Mouse (Mus musculus) NIH3T3 (cell line): ENCODE data around the gene Hsf2bp.

Experiments used
- DNase-seq: peaks from one replicate; pipeline ENCODE4 v3.0.0-alpha.2; 2012; ENCODE audit warnings: low read depth

Gene Hsf2bp

DNA sequence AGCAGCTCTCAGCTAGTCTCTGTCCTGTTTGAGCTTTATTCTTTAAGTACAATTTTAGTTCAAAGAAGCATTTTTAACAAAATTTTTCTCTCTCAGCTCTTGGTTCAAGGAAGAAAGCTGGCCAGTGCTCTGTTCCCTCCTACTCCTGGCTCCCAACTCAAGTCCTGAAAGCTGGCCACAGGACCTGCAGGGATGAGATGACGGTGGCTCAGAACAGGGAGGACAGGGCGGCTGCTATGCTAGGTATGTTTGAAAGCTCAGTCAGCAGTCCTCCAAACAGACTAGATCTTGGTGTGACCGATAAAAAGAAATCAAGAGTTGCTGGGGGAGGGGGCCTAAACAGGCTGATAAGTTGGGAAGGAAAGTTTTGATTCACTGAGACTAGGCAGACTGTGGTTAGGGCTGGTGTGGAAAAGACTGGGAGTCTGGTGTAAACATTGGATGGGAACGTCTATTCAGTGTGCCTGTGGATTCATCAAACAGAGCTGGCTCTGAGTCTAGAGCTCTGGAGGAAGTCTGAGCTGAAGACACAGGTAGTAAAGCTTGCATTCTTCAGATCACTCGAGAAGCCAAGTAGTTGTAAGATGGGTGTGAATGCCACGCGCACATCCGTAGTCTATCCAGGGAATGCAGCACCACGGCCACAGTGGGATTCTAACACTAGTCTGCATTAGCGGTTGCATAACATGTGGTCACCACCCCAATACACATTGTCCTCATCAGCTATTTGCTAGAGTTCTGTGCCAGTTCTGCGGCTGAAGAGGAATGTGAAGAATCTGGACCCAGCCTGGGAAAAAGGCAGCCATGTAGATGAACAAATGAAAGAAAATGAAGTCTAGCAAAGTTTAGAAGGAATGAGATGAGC, 53.6 kb downstream of the Hsf2bp start:
- DNase-seq, result peak; percentile 92

DNA sequence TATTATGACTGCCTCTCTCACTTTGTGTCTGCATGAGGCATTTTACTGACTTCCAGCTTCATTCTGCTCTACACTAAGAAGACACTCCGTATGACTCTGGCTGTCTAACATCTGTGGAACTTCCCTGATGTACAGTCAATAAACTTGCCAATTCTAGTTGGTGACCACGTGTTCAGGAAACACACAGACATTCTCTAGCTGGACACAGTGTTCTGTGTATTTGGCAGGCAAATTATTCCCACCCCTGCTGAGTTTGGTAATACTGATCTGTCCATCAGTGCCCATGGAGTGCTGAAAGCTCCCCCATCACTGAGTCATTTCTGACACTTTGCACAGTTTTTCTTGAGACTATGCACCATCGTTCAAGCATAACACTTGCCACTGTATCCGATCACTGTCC, 56.3 kb downstream of the Hsf2bp start:
- DNase-seq, result peak; percentile 88

DNA sequence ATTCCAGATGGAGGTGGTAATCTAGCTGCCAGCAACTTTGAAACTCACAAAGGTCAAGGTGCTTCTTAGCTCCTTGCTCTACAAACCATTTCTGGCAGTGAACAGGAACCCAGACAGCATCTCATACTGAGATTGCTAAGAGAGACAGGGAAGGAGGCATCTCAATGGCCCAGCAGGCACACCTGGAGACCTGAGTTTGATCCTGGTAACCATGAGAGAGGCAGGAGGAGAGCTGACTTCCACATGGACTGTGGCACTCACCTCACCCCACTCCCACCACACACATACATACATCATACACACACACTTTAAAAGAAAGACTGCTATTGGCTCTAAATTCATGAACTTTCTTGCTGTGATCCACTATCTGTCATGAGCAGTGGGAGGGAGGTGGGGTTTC, 59.0 kb downstream of the Hsf2bp start:
- no peak for DNase-seq

DNA sequence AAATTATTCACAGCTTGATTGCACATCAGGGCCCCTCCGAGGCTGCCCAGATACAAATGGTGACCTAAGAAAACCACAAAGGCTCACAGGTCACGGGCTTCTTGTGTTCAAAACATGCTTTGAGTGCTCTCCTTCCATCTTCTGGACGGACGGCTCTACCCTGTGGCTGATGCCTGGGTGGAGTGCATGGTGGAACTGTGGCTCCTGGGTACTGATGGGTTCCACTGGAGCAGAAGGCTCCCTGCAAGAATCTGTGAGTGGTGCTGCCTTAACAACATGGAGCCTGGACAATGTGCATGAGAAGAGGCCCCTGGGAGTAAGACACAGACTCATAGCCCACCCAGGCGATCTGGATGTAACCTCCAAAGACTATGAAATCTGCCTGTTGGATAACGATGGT, 59.6 kb downstream of the Hsf2bp start:
- DNase-seq, result no peak

DNA sequence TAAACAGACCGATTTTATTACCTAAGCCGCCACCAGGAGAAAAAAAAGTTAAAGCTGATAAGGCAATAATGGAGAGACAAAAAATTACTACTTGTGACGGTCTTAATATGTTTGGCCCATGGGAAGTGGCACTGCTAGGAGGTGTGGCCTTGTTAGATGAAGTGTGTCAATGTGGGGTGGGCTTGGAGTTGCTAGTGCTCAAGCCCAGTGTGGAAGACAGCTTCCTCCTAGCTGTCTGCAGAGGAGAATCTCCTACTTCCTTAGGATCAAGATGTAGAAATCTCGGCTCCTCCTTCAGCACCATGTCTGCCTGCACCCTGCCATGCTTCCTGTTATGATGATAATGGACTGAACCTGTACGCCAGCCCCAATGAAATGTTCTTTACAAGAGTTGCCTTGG, 61.5 kb downstream of the Hsf2bp start:
- DNase-seq, result no peak

DNA sequence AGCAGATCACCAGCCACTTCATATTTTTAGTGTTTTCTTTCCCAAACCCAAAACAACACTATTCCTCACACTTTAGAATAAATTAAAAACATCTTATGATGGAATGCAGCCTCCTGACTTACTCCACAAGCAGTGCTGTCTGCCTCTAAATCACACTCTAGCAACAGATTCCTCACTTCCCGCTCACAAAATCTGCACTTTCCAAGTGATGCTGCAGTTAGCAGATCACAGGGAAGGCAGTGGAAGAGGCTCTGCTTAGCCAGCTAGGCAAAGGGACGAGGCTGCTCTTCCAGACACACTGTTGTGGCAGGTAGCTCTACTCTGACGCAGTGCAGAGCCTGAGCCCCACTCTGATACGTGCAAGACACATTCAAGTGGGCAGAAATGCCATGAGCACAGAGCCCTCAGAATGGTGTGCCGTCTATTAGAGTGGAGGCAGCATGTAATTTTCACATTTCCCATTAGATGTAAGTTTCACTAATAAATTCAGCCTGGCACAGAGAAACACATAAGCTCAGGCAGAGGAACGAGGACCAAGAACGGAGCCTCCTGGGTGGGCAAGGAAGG, 62.4 kb downstream of the Hsf2bp start:
- DNase-seq, result peak; percentile 45

DNA sequence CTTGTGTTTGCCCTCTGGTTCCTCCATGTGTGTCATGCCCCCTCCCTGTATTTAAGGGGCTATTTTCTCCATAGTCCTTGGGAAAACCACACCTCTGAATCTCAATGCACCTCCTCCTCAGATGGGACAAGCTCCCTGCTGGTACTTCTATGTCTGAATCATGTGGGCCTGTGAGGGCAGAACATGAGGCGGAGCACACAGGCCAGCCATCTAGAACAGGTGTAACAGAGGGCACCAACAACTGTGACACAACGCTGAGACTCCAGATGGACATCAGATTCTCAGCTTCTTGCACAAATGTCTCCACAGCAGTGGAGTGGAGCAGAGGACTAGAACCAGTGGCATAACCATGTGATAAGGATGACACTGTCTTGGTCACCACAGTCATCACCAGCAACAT, 65.3 kb downstream of the Hsf2bp start:
- no peak for DNase-seq

DNA sequence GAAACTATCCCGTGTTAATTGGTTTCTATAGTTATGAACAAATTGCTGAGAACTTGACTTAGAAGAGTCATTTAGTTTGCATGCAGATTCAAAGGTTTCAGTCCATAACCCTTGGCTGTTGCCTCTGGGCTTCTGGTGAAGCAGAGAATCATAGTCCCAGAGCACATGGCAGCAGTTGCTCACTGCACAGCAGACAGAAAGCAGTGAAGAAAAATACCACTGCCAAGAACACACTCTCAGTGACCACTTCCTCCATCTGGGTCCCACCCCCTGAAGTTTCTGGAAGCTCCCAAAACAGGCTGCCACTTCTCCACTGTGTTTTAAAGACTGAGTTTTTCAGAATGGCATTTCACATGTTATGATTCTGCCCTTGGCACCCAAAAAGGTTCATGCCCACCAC, 67.3 kb downstream of the Hsf2bp start:
- no peak for DNase-seq

DNA sequence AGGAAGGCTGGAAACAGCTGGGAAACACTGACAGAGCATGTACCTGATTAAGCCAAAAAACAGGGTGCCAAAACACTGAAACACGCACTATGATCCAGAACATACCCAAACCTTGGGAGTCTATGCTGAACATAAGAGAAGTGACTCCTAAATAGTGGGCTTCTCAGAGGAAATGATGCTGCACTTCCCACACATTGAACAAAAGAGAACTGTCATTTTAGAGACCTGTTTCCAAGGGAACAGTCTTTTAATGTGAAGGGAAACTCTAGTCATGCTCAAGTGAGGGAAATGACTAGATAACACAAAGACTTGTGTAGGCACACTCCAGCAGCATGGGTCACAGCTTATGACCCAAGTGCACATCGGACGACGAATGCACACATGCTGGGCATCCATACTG, 68.8 kb downstream of the Hsf2bp start:
- no peak for DNase-seq

DNA sequence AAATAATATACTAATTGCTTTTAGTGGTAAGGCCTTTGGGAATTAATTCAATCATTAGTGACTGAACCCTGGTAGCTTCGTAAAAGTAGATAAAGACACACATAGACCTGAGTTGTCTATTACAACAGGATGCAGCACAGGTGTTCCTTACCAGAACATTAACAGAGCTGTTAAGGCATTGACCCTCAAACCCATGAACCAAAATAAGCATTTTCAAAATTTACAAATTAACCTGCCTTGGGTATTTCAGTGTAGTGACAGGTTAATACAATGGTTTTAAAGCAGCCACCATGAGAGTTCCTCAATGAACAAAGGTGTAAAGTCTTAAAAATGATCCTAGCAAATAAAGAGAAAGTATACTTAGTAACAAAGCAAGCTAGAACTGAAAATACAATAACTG, 69.6 kb downstream of the Hsf2bp start:
- DNase-seq, result no peak

DNA sequence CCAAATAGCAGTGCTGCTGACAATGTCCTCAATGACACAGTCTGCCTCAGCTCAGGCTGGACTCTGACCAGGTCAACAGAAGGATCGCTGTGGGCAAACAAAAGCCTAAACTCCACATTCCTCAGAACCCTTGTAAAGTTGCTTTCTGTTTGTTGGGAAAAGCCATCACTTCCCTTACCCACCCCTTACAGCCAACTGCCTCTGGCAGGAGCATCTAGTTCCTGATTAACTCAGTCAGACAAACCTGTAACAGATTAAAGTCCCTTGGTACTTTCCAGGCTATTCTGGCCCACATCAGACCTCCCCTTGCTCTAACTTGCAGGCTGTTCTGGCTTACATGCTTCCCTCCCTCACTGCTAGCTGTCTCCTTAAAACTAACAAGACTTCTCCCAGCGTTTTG, 70.5 kb downstream of the Hsf2bp start:
- peak; percentile 93 for DNase-seq

DNA sequence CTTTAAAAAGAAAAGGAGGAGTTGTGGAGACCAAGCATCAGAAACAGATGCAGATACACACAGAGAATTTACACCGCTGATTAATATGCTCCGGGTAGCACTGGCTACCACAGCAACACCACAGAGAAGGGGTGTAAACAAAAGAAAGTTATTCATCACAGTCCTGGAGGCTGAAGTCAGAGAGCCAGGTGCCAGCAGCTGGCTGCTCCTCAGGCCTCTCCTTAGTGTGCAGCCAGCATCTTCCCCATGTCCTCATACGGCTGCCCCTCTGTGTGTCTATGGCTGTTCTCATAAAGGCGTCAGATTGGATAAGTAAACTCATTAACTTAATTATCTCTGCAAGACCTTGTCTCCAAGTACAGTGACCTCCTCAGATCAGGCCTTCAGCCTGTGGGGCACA, 73.2 kb downstream of the Hsf2bp start:
- peak; percentile 37 for DNase-seq

DNA sequence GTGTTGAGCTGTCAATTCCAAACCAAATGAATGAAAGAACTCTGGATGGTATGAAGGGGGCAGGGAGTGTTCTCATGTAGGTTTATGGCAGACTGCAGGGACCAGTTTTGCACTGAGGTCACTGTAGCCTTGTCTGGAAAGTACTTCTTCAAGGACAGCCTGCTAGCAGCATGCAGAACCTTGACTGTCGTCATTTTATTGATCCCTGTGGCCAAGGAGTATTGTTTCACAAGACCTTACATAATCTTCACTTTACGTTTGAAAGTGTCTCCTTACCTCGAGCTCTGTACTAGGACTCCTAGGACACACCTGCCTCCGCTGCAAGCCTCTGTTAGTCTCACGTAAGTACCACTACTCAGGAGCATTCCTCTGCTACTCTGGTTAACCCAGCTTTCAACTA, 73.9 kb downstream of the Hsf2bp start:
- DNase-seq, result no peak

DNA sequence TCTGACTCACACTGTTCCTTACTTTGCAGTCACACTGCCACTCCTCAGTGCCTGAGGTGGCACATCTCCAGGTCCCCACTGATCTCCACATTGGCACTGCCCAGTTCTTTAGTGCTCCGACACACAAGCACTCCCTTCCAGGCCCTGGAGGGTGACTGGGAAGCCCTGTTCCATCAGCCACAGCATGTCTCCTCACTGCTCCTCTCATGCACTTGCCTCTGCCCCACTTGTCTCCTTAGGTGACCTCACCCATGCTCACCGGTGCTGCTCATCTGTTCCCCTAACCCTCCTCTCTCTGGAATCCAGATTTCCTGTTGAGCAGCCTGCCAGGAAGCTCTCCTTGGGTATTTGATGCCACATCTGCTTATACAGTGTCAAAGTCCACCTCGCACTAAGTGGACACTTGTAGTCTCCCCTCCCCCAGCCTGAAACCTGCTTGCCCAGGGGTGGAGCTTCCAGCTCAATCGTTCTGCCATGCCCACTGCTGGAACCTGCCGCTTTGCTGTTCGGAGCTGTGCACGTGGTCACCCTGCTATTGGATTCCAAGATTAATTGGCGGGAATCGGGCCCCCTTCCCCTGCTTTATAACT, 81.5 kb downstream of the Hsf2bp start:
- DNase-seq, result no peak

DNA sequence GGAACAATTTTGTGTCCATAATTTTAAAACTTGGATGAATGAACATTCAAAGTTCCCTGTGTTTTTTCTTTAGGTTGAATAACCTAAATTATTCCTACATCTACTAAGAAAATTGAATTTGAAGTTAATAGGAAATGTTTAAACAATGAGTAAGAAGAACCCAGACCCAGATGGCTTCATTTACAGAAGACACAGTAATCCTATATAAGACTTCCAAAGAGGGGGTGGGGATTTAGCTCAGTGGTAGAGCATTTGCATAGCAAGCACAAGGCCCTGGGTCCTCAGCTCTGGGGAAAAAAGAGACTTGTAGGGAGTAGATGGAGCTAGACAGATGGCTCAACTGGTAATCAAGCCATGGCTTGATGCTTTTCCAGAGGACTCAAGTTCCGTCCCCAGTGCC, 87.1 kb downstream of the Hsf2bp start:
- DNase-seq, result peak; percentile 61

DNA sequence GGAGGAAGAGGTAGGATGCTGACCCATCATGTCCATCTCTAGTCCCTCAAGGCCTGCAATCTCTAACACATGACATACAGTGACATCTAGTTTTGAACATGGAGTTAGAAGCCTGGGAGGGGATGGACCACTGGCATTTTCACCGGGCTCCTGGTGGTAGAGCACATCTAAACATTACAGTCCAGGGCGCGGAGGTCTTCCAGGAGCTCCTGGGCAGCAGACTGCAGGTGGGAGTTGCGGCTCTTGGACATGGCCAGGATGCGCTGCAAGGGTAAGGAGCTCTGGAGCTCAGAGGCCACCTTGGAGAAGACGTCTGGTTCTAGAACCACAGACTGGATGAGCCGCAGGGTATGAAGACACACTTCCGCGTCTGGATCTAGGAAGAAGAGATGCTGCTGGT, 89.7 kb downstream of the Hsf2bp start:
- DNase-seq, result no peak

DNA sequence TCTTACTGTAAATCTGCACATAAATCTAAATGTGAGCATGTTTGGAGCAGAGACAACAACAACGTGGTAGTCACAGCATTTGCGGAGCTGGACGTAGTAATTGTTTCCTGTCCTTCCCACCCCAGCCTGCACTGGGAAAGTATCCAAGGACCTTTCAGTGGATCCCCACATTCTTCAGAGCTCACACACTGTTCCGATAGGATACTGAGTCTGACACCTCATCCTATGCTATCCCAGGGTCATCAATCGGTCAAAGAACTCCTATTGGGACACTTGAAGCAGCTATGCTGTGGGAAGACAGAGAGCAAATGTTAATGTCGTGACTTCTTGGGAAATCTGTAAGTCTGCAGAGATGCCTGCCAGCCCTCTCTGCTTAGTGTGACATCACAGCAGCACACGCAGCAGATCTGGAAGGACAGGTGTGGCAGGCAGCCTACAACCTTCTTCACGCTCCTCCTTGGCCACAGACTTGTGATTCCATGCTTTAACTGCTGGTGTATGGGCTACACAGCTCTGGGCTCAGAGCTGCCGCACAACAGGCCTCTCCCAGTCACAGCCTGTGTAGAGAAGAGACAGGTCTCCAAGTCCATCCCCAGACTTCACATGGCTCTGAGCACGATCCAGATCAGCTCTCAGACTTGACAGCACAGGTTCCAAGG, 92.1 kb downstream of the Hsf2bp start:
- DNase-seq, result peak; percentile 88

DNA sequence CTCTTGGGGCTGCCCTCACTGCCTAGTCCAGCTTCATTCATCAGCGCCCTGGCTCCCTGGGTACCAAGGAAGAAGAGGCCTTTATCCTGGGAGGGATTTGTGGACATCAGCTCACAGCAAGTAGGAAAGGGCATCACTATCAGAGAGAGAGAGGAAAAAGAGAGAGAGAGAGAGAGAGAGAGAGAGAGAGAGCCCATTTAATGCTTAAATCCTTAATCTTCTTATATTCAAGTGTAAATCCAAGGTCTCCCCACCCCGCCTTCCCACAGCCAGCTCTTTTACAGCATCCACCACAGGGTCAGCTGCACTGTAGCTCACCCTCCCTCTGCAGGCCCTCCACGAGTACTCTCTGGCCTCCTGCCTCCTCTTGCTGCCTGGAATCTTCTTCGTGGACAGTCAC, 94.5 kb downstream of the Hsf2bp start:
- no peak for DNase-seq

DNA sequence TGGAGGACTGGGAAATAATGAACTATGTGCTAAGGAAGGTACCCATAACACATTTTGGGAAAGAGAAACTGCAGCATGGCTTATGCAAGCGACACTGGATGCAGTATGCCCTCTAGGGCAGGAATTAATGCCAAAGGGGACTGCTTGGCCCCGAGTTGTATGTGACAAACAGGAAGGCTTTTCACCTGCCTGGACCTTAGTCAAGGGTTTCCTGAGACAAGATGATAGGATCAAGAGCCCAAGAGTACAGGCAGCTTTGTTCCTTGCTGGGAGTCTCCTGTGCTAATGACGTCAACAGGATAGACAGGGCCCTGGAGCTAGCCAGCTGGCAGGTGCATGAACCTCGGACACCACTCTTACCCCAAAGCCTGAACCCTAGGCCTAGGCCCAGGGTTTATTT, 95.5 kb downstream of the Hsf2bp start:
- DNase-seq, result no peak

DNA sequence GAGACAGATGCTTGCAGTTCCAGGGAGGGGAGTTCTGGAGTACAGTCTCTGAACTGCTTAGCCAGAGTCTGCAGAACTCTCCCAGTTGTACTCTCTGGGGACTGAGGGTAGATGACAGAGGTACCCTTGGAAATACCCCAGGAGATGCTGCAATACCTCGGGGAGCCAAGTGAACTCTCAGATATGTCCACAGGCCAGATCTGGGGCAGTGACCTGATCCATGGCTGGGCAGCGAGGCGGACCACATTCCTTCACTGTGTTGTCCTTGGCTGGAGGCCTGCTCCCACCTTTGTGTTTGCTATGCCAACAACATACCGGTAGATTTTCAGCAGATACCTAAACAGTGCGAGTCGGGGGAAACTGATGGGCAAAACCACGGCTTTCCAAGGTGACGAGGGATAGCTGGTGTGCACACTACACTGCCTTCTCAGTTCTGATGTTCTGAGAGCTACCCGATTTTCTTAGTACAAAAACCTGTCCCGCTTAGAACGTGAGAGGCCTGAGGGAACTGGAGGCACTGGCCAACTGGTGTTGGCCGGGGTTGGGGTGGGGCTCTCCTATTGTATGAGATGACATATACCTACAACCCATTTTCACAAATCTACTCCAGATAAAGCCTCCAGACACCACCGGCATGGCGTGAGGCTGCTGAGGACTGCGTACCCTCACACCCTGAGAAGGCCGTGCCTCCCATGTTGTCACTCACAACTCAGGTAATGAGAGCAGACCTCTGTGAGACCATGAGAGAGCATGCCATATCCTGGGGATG, 96.7 kb downstream of the Hsf2bp start:
- DNase-seq, result peak; percentile 23

DNA sequence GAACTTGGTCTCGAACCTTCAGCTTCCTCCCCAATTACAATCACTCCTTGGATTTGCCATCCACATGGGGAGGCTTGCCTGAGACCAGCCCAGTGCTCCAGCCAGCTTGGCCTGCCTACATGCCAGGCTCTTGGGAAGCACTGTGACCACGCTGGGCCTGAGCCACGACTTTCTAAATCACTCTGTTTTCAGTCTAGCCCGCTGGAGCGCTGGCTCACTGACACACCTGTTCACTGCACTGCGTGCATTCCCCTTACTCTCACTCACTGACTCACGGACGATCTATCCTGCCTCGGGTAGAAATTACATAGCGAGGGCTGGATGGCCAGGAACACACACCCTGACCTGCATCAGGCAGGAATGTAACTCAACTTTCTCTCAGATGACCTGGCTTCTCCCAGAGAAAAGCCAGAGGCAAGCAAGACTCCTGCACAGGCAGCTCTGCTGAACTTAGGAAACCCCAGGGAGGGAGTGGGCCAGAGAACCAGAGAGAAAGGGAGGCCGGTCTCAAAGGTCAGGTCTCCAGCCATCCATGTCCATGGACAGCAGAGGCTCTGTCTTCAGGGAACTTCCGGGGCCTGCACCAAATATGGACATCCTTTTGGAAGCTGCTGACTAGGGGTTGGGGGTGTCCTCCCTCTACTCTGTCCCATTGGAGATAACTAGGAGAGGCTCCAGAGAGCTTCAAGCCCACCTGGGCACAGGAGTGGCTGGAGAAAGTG, 97.4 kb downstream of the Hsf2bp start:
- DNase-seq, result no peak

DNA sequence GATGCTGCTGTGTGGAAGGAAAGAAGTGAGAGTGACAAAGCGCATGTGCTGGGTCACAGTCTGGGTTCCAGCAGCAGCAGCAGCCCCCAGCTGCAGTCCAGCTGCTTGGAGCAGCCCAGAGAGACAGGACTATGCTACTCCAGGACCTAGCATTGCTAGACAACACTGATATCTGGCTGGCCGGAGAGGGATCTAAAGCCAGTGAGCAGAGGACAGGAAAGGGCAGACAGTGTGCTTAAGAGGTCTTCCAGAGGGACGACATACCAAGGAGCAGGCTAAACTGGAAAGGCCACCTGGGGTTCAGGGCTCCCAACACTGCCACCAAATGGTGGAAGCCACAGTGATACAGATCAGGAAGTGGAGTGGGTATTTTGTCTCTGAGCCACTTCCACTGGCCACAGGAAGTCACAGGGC, 99.0 kb downstream of the Hsf2bp start:
- DNase-seq, result no peak
